In the genomic region with DNA sequence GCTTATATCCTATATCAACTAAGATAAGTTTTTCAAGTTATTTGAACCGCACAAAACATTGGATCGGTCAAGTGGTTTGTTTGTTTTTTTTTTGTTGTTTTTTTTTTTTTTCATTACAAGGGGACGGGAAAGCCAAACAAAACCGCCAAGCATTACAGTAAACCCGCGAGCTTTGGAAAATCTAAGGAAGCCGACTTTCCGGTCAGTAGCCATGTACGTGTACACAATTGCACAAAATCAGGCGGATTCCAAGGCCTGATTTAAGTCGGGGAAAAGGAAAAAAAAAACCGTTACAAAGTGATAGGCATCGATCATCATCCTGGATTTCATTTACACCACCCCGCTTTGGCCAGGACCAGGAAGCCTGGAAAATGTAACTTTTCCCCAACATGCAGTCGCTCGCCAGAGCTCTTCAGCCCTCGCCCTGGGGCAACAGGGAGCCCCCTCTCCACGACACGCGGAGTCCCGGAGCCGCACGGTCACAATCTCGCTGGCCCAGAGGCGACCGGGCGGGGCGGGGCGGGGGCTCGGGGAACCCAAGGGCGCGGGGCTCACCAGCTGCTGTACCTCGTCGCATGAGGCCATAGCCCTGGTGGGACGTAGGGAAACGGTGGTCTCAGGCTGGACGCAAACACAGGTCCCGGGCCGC, we compare ENCODE assay signal across 9 mouse cellular contexts. TPM values are rescaled to one million over a fixed set of nuclear protein-coding genes. Genes with fewer than 3 reads are reported as not detected.
A peak's percentile ranks its signal among the peaks of the same experiment; 100 is the strongest.
DNase-seq lines count a peak whose midpoint lies in the region; ATAC-seq and TF ChIP-seq lines count a peak whose summit lies in the region.
"Had no signal": no experiment of that assay in that cellular context is flagged by ENCODE, and none has a peak within 500 bp of the region (broad histone marks: within the 10 kb centered on the region; RNA-seq: fewer than 3 reads in every experiment).

No protein-coding gene starts in this region.

- H3K27ac ChIP-seq in heart, adult 2 months = peak overlapping the region; percentile 98
- peak overlapping the region; percentile 48; the same call in 1 of the 2 replicates for H3K27ac ChIP-seq in CH12.LX (ENCODE audit: insufficient read depth, low read depth)
- H3K27ac ChIP-seq in embryonic facial prominence, embryonic 15.5 days (replicated peaks) = peak overlapping the region; percentile 92
- H3K27ac ChIP-seq in limb, embryonic 14.5 days (replicated peaks; ENCODE audit: low read depth, low read length) = peak overlapping the region; percentile 89

- TF ChIP-seq EP300 in heart, adult 2 months (IDR thresholded peaks at IDR 0.05; ENCODE audit: insufficient read depth, low read depth, low read length) = no peak
- no peak for TF ChIP-seq EP300 in CH12.LX (IDR thresholded peaks at IDR 0.05; ENCODE audit: low read length)

- TF ChIP-seq POLR2A in heart, adult 2 months (IDR thresholded peaks at IDR 0.05; ENCODE audit: insufficient read depth, low read depth, low read length) = no peak; the same call in 1 of the 2 replicates
- no peak for TF ChIP-seq POLR2A in CH12.LX (IDR thresholded peaks at IDR 0.05; ENCODE audit: low read depth, low read length)
- no peak for TF ChIP-seq POLR2A in limb, embryonic 14.5 days (IDR thresholded peaks at IDR 0.05; ENCODE audit: borderline replicate concordance, extremely low read depth, insufficient read depth, insufficient read length)

- peaks cover 3% of the 10 kb centered on the region; the same call in 1 of the 2 replicates for H3K36me3 ChIP-seq in heart, adult 2 months (ENCODE audit: control insufficient read depth, insufficient read depth, low read length)
- peaks cover 0 to 7% of the 10 kb centered on the region in 2 experiments for H3K36me3 ChIP-seq in CH12.LX (replicated peaks in 1 of 2; ENCODE audit: control insufficient read depth in 1 of 2, insufficient read depth in 1 of 2, low read length in 1 of 2)
- H3K36me3 ChIP-seq in embryonic facial prominence, embryonic 15.5 days = no peaks in the 10 kb centered on the region
- H3K36me3 ChIP-seq in limb, embryonic 14.5 days (ENCODE audit: control insufficient read depth, insufficient read depth, low read length) = no peaks in the 10 kb centered on the region
- H3K36me3 ChIP-seq in splenic B cell, adult 2 months (ENCODE audit: control insufficient read depth, insufficient read depth, low read length, poor library complexity, severe bottlenecking) = no peaks in the 10 kb centered on the region

- intact Hi-C loops in heart, adult 2 months (cut with DNase I) = loop anchor here (1.0 to 5.0 kb wide), 4 partner anchors 46 to 395 kb away; a partner anchor contains a TSS

- TF ChIP-seq RAD21 in CH12.LX (IDR thresholded peaks at IDR 0.05; ENCODE audit: low read depth, low read length) = no peak

- no peaks in the 10 kb centered on the region for H3K79me2 ChIP-seq in heart, adult 2 months (replicated peaks; ENCODE audit: control insufficient read depth, insufficient read depth, low read length)
- peaks cover 29% of the 10 kb centered on the region for H3K79me2 ChIP-seq in CH12.LX (replicated peaks; ENCODE audit: control insufficient read depth, extremely low read depth, insufficient read depth, poor library complexity, severe bottlenecking)

- in situ Hi-C loops in CH12.LX (cut with MboI; ENCODE audit: low pct_ligation_motif_present, low pct_unique_long_range_greater_than_20kb, low sequenced_read_pairs) = loop anchor here (10.0 kb wide), 1 partner anchor 64 kb away; no protein-coding TSS in a partner anchor

- no peaks in the 10 kb centered on the region for H3K27me3 ChIP-seq in heart, adult 2 months (ENCODE audit: control insufficient read depth, insufficient read depth, low read length)
- H3K27me3 ChIP-seq in CH12.LX (replicated peaks) = no peaks in the 10 kb centered on the region
- H3K27me3 ChIP-seq in embryonic facial prominence, embryonic 15.5 days = no peaks in the 10 kb centered on the region
- no peaks in the 10 kb centered on the region for H3K27me3 ChIP-seq in limb, embryonic 14.5 days (ENCODE audit: control insufficient read depth, insufficient read depth, low read length)
- no peaks in the 10 kb centered on the region for H3K27me3 ChIP-seq in splenic B cell, adult 2 months (ENCODE audit: control insufficient read depth, insufficient read depth, low read length, poor library complexity, severe bottlenecking)

- WGBS in heart, adult 2 months = under 1% methylated on average over 39 of the region's 39 CpGs
- 1% methylated on average over 39 of the region's 39 CpGs for WGBS in embryonic facial prominence, embryonic 15.5 days
- WGBS in limb, embryonic 14.5 days = 1% methylated on average over 31 of the region's 39 CpGs

- no peak for DNase-seq in heart, adult 2 months
- DNase-seq in heart, adult 11 months = no peak
- DNase-seq in CH12.LX (ENCODE audit: extremely low read depth) = no peak
- DNase-seq in limb, embryonic 14.5 days (ENCODE audit: low spot score) = peak; percentile 57
- peak; percentile 8 for DNase-seq in splenic B cell, adult 2 months (ENCODE audit: low read depth, low spot score)
- no peak for DNase-seq in ovary, postnatal 10 days (ENCODE audit: low spot score)
- DNase-seq in gastrocnemius, adult 8-10 months (ENCODE audit: low spot score in 2 of 2) = no peak

- H3K4me3 ChIP-seq in heart, adult 2 months = peak overlapping the region; percentile 80
- H3K4me3 ChIP-seq in CH12.LX (replicated peaks in 1 of 3; ENCODE audit: low read depth in 2 of 3, low read length in 2 of 3, poor library complexity in 1 of 3) = peak overlapping the region; percentile 76 to 91 (median 77)
- H3K4me3 ChIP-seq in embryonic facial prominence, embryonic 15.5 days (replicated peaks) = peak overlapping the region; percentile 82
- peak overlapping the region; percentile 82 for H3K4me3 ChIP-seq in limb, embryonic 14.5 days (replicated peaks; ENCODE audit: low read length)

- H3K9me3 ChIP-seq in CH12.LX (replicated peaks; ENCODE audit: low read length) = no peaks in the 10 kb centered on the region
- no peaks in the 10 kb centered on the region for H3K9me3 ChIP-seq in embryonic facial prominence, embryonic 15.5 days (replicated peaks)
- no peaks in the 10 kb centered on the region for H3K9me3 ChIP-seq in limb, embryonic 14.5 days (ENCODE audit: control insufficient read depth, low read length)

- dilution Hi-C loops in CH12.LX (cut with MboI; ENCODE audit: extremely low pct_ligation_motif_present, extremely low pct_unique_long_range_greater_than_20kb, low sequenced_read_pairs) = no loop called here

- H3K4me2 ChIP-seq in CH12.LX (ENCODE audit: insufficient read depth, low read depth, poor library complexity, severe bottlenecking) = peak overlapping the region; percentile 74
- peak overlapping the region; percentile 97 for H3K4me2 ChIP-seq in embryonic facial prominence, embryonic 15.5 days (replicated peaks)
- H3K4me2 ChIP-seq in limb, embryonic 14.5 days (replicated peaks; ENCODE audit: low read depth, low read length, severe bottlenecking) = peak overlapping the region; percentile 96

- no peak; the same call in 1 of the 2 replicates for ATAC-seq in embryonic facial prominence, embryonic 15.5 days (ENCODE audit: insufficient number of reproducible peaks, low FRiP score, low TSS enrichment, low read depth)
- no peak for ATAC-seq in limb, embryonic 14.5 days (ENCODE audit: low FRiP score, low read depth)

- peaks cover 5% of the 10 kb centered on the region for H3K4me1 ChIP-seq in heart, adult 2 months (ENCODE audit: control insufficient read depth, insufficient read depth, low read length)
- H3K4me1 ChIP-seq in CH12.LX (ENCODE audit: control insufficient read depth in 1 of 2, insufficient read depth in 2 of 2) = peaks cover 0 to 5% of the 10 kb centered on the region in 2 experiments; a peak in 1 of 4 replicates
- peaks cover 16% of the 10 kb centered on the region for H3K4me1 ChIP-seq in embryonic facial prominence, embryonic 15.5 days
- peaks cover 14% of the 10 kb centered on the region for H3K4me1 ChIP-seq in limb, embryonic 14.5 days (ENCODE audit: control insufficient read depth, insufficient read depth, low read length)

- TF ChIP-seq CTCF in heart, adult 2 months (IDR thresholded peaks at IDR 0.05) = no peak
- TF ChIP-seq CTCF in CH12.LX (conservative IDR thresholded peaks at IDR 0.05 in 1 of 2, IDR thresholded peaks at IDR 0.05 in 1 of 2; ENCODE audit: low read depth in 2 of 2, low read length in 2 of 2) = no peak

- peak overlapping the region; percentile 88 for H3K9ac ChIP-seq in heart, adult 2 months (ENCODE audit: low read depth, low read length)
- peak overlapping the region; percentile 92 for H3K9ac ChIP-seq in CH12.LX (ENCODE audit: insufficient read depth, low read depth)
- H3K9ac ChIP-seq in embryonic facial prominence, embryonic 15.5 days = peak overlapping the region; percentile 73
- H3K9ac ChIP-seq in limb, embryonic 14.5 days (ENCODE audit: low read depth, low read length, severe bottlenecking) = peak overlapping the region; percentile 92

TF ChIP-seq in CH12.LX, 34 proteins besides CTCF, POLR2A, EP300 and RAD21:
- TF ChIP-seq ELF1 (IDR thresholded peaks at IDR 0.05; ENCODE audit: low read depth, low read length) (no peak), SIN3A (IDR thresholded peaks at IDR 0.05; ENCODE audit: low read length) (peak; percentile 20; the same call in 1 of the 2 replicates), ZNF384 (IDR thresholded peaks at IDR 0.05; ENCODE audit: low read depth, low read length) (peak; percentile 69), MEF2A (IDR thresholded peaks at IDR 0.05; ENCODE audit: borderline replicate concordance, low read depth, low read length) (no peak)

RNA-seq across cellular contexts. Expression of a gene that starts 0.7 kb away (rescaled TPM):
- total RNA-seq in heart, adult 2 months (2021) = 10 to 100 TPM; 15.2 to 17.3 TPM
- 8.4 and 13.1 TPM in 2 replicates for polyA plus RNA-seq in heart, adult 2 months (2012; rRNA removed)
- total RNA-seq in CH12.LX (2012; rRNA removed) = 8.5 and 10.3 TPM in 2 replicates
- 13.1 and 14.9 TPM in 2 replicates for total RNA-seq in CH12.LX (2014; rRNA removed)
- 6.9 and 8.9 TPM in 2 replicates for polyA plus RNA-seq in CH12.LX (2012; ENCODE audit: insufficient read length, low read depth)
- 39.1 and 41.7 TPM in 2 replicates for polyA plus RNA-seq in embryonic facial prominence, embryonic 15.5 days (2015; fragmentation: Nextera tagmentation; extraction: Ambion mirVana)
- polyA plus RNA-seq in limb, embryonic 14.5 days (2012; rRNA removed) = 37.7 and 40.1 TPM in 2 replicates
- polyA plus RNA-seq in limb, embryonic 14.5 days (2014; fragmentation: Nextera tagmentation; extraction: Ambion mirVana) = 48.8 and 49.6 TPM in 2 replicates
- 1 to 10 TPM; 5.0 to 7.8 (median 6.5) TPM for total RNA-seq in gastrocnemius, adult 8-10 months (2022)
- total RNA-seq: MEL had no signal

RNA-seq across cellular contexts. Expression of a gene that starts 0.8 kb away (rescaled TPM):
- total RNA-seq in heart, adult 2 months (2021) = 1 to 10 TPM; 1.2 to 1.3 TPM
- polyA plus RNA-seq in heart, adult 2 months (2012; rRNA removed) = 1.0 and 1.4 TPM in 2 replicates
- total RNA-seq in CH12.LX (2012; rRNA removed) (25.1 and 25.9 TPM in 2 replicates), CH12.LX (2014; rRNA removed) (50.0 and 52.2 TPM in 2 replicates)
- polyA plus RNA-seq in CH12.LX (2012; ENCODE audit: insufficient read length, low read depth) = 19.1 and 19.9 TPM in 2 replicates
- polyA plus RNA-seq in embryonic facial prominence, embryonic 15.5 days (2015; fragmentation: Nextera tagmentation; extraction: Ambion mirVana) = 15.0 and 17.8 TPM in 2 replicates
- polyA plus RNA-seq in limb, embryonic 14.5 days (2012; rRNA removed) = 6.1 and 7.3 TPM in 2 replicates
- polyA plus RNA-seq in limb, embryonic 14.5 days (2014; fragmentation: Nextera tagmentation; extraction: Ambion mirVana) = 12.4 and 14.5 TPM in 2 replicates
- total RNA-seq in gastrocnemius, adult 8-10 months (2022) = under 1 TPM; 0.56 to 0.81 (median 0.59) TPM
- total RNA-seq: MEL had no signal

Comparison
In these comparisons a context has a peak if more than half of its experiments do, and no peak if none do; other contexts are left out.
1. DNase-seq: peak in limb, embryonic 14.5 days (single experiment) and splenic B cell, adult 2 months (single experiment); none in heart, adult 2 months (0 of 2), heart, adult 11 months (single experiment), CH12.LX (single experiment), ovary, postnatal 10 days (single experiment) and gastrocnemius, adult 8-10 months (0 of 2).
2. H3K27ac ChIP-seq: peak in every context shown above with its lines; median percentile 98 in heart, adult 2 months; 92 in embryonic facial prominence, embryonic 15.5 days; 89 in limb, embryonic 14.5 days; 48 in CH12.LX.
3. Peak in every context shown above with its lines, with median percentiles within 50 percentile points of each other: H3K4me3 ChIP-seq, H3K9ac ChIP-seq and H3K4me2 ChIP-seq.